Mouse (Mus musculus) fat pad, adult 2 months (tissue): ENCODE results near the gene Aarsd1.
"Not testable (repeated sequence)": the region's sequence is repeated elsewhere in the genome, so short reads cannot be mapped to it uniquely, and the experiment has no call there.

Experiments used
- DNase-seq: peaks from one replicate; pipeline ENCODE4 v3.0.0-alpha.2; 2011; ENCODE audit warnings: low read depth, low spot score; ENCODE audit errors: extremely low read depth

The Aarsd1 gene

DNA sequence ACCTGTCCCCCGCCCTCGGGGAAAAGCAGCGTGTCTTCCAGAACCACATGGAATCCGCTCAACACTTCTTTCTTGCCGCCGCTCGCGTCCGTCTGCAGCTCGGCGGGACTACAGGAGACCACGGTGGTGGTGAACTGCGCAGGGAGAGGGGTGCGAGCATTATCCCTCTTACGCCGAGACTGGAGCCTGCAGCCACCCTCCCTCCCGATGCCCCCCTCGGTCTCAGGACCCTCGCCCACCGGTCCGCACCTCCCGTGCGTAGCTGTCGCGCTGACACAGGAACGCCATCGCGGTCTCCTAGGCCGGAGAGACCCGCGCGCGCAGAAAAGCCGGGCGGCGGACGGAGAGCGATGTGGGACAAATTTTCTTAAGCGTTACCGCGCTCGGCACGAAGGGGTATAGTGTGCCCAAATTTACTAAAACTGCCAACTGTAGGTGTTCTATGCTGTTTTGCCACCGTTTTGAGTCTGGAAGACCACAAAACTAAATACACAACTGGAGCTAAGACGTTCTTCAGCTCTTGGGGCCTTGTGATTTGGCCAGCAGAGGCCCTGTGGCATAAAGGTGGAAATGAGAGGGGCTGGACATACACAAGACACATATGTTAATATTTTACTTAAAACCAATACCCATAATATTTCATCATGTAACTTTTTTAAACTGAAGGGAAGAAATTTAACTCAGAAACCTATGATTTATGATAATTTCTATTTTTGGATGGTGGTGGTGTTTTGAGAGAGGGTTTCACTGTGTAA lies at the start of gene Aarsd1:
Gene Aarsd1, minus strand, starts transcription at position 515 of the 755 bp plus-strand sequence.
- DNase-seq, result no peak

DNA sequence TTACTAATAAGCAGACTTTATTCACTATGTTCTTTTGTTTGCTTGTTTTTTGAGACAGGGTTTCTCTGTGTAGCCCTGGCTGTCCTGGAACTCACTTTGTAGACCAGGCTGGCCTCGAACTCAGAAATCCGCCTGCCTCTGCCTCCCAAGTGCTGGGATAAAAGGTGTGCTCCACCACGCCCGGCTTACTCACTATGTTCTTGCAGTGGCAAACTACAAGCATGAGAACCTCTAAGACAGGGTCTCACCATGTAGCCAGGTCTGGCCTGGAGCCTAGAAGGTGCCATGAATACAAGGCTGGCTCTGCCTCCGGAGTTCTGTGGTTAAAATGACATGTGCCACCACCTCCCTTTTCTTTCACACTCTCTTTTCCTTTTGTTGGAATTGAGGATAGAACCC lies 49.1 kb upstream of the Aarsd1 start:
- DNase-seq, result not testable (repeated sequence)

DNA sequence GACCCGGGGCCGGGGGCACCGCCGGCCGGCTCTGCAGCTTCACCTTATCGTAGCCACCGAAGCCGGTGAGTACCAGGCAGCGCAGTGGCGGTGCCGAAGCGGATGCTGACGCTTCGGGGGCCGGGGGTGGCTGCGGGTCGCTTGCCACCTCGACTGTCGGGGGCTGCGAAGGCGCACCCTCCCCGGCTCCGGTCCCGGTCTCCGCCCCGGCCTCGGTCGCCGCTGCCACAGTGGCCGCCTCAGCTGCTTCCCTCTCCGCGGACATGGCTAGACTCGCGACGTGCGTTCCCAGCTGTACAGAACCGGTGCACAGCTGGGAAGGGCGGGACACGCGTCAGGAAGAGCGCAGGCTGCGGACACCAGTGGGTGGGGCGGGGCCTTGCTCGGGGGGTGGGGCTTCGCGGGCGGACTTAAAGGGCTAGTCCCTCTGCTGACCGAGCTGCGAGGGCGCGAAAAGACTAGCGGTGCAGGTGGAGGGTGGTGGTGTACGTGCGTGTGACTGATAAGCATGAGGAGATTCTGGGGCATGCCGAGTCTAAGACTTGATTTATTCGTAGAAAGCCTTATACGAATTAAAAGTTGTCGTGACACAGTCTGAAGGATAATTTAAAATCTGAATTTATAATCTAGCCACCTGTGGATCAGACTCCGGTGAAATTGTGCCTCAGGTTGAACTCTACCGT lies 48.6 kb upstream of the Aarsd1 start, which contains the start of gene Vat1:
Gene Vat1, minus strand, starts transcription at position 362 of the 683 bp plus-strand sequence.
- DNase-seq, result no peak

DNA sequence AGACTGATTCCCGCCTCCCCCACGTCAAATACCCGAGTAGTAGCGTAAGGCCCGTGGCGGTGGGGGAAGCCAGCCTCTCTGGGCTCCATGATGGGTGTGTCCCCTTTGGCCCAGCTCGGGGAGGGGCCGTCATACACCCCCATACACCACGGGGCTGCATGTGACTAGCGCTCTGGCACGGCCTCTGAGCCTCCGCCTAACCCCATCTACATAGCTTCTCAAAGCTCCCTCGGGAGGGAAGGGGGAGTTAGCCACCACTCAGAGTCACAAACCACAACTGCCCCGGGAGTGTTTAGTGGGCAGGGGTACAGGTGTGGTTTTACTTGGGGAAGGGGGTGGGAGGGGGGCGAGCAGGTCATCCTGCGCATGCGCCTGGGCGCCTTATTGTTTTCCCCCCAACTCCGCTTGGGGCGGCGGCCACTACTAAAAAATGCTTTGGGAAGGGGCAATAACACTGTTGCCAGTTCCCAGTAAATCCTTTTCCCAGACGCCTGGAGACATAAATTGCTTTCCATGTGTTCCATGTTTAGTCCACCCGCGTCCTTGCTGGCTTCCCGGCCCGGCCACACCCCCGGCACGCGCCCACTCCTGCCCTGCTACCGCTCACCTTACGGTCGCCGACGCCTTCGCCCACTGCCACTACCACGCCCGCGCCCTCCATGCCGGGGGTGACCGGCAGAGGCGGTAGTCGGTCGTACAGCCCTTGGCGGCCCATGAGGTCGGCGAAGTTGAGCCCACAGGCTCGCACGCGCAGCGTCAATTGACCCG lies 47.9 kb upstream of the Aarsd1 start:
- DNase-seq, result no peak

DNA sequence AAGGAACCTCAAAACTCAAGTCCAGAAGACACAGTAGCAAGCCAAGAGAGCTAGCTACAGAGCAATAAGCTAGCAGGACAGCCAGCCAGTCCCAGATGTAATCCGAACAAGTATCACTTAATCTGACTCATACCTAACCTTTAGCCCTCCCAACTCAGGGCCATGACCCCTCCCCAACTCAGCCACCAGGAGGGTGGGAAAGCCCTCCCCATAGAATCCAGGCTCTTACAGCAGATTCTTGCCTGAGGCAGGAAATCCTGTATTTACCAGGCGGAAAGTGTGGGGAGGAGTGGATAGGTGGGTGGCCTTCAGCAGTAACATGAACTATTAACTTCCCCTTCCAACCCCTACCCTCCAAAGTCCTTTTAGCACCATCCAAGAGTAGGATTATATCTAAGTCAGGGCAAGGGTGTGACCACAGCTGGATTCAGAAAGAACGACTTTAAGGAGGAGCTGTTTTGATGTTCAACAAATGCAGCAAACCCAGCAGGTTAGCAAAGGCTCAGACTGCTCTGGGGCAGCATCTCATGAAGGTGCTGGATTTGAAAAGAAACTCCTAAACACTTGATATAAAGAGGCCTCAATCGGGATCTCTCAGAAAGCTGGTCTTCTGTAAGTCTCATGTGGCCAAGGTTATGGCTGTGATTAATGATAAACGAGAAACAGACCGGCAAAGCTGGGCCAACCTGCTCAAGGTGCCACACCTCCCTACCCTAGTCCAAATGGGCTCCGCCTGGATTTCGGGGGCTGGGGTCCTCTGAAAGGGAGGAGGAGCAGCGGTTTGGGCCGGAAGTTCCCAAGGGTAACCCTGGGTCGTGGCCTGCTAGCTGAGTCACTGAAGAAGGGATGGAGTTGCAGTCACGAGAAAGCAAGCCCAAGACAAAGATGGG lies 47.0 kb upstream of the Aarsd1 start, which contains the start of gene Rnd2:
Gene Rnd2, plus strand, starts transcription at position 789 of the 890 bp plus-strand sequence.
- DNase-seq, result no peak

DNA sequence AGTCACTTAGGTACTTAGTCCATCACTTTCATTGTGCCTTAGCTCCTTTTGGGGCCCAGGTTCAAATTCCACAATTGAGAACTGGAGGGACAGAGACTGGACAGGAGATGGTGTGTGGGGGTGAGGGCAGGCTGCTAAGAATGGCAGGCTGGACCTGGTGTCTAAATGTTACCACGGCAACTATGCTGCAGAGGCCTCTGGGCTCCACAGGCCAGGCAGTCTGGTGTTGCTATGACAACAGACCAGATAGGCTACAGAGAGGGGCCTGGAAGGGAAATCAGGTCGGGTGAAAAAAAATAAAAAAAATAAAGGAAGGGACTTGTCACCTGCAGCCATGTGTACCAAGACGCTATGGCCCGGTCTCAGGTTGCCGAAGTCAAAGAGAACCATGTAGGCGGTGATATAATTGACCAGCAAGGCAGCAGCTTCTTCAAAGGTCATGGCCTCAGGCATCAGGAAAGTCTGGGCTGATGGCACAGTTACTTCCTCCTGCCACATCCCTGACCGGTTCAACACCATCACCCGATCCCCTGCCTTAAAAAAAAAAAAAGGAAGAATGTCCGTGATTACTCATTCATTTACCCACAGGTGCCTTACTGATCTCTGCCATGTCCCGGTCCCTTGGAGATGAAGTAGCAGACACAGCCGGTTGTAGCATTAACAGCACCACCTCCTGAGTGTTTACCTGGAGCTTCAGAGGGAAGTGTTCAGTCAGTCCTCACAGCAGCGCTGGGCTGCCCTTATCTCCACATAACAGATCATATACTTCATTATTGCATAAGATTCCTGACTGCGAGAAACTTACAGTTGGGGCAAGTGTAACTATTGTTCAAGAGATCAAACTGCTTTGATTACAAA lies 45.4 kb upstream of the Aarsd1 start:
- no peak for DNase-seq

DNA sequence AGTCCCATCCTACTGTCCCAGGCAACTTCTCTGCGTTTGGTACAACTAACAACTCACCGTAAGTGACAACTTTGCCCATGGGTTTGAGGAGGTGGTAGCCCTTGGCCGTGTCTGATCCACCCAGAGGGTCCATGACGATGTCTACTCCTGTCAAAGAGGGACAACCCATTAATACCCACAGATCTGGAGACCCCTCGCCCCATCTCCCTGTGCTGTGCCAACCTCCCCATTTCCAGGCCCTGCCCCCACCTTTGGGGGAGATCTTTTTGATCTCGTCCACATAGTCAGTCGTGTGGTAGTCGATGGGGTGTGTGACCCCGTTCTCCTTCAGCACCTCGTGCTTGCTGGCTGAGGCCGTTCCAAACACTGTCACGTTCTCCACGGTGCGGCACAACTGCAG lies 44.7 kb upstream of the Aarsd1 start:
- no peak for DNase-seq

DNA sequence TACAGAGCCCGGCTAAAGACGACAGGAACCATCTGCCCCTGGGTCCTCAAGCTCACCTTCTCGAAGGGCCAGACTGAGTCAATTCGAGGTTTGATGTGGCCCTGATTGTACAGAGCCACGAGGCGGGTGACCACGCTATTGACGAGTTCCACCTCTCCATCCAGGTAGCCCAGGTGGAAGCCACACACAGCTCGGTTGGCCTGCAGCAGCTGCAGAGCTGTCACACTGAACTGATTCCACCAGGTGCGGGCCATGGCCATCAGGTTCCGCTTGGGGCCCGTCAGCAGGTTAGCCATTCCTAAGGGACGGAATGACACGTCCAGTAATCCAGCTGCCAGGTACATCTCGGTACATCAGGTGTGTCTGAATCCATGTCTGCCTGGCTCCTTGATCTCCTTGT lies 42.9 kb upstream of the Aarsd1 start:
- DNase-seq, result no peak

DNA sequence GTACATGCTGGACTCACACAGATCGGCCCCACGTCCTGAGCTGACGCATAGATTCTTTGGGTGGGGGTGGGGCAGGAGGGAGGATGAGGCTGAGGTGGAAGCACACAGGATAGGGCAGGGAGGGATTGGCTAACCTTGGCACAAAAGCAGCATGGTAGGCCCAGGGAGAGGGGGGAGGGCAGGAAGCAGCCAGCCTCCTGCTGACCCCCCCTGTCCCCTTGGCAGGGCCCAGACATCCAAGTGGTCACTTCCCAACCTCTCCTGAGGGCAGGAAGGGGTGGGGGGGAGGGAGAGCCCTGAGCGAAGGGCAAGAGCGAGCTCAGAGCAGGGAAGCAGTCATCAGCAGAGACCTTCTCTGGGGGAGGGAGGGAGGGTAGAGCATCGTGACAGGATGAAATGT lies 42.3 kb upstream of the Aarsd1 start:
- DNase-seq, result no peak

DNA sequence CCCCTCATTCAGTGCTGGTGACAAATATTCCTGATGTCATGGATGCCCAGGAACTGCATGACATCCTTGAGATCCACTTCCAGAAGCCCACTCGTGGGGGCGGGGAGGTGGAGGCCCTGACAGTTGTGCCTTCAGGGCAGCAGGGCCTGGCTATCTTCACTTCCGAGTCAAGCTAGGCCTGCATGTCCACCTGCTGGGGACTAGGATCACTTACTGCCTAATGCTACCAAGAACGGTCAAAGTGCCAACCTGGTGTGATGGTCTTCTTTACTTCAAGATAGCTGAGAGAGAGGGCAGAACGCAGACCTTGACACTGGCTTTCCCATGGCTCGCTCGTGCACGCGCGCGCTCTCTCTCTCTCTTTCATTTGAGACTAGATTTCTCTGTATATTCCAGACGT lies 40.8 kb upstream of the Aarsd1 start:
- DNase-seq, result no peak

DNA sequence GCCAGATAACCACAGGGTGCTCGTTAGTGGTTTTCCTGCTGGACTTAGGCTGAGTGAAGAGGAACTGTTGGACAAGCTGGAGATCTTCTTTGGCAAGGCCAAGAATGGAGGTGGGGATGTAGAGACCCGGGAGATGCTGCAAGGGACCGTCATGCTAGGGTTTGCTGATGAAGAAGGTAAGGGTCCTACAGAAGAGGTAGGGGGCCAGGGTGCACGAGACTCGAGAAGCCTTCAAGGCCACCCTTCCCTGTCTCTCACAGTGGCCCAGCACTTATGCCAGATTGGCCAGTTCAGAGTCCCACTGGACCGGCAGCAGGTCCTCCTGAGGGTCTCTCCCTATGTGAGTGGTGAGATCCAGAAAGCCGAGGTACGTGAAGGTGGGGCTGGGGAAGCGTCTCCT lies 40.2 kb upstream of the Aarsd1 start:
- no peak for DNase-seq

DNA sequence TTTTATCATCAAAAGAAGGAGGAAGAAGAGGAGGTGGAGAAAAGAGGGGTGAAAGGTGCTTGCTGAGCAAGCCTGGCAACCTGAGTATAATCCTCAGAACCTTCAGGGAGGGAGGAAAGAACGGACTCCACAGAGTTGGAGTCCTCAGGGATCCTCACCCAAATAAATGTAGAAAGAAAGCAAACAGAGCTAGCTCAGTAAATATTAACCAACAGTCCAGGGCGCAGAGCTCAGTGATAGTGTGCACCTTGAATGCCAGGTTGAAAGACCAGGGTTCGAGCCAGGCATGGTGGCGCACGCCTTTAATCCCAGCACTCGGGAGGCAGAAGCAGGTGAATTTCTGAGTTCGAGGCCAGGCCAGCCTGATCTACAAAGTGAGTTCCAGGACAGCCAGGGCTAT lies 38.2 kb upstream of the Aarsd1 start:
- no peak for DNase-seq

DNA sequence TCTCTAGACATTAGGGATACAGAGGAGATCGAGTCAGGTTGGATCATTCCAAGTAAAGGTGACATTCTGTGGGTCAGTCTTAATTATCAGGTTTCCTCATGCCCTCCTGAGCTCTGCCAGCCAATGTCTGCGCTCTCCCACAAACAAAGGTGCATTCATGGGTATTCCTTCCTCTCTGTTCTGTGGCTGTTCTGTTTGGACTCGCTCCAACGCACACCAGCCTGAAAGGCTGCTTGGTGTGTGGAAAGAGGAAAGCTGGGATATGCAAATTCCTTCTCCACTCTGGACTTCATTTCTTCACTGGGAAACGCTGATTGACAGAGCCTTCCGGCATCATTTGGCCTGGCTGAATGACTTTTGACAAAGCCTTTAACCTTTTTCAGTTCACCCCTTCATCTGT lies 37.3 kb upstream of the Aarsd1 start:
- no peak for DNase-seq

DNA sequence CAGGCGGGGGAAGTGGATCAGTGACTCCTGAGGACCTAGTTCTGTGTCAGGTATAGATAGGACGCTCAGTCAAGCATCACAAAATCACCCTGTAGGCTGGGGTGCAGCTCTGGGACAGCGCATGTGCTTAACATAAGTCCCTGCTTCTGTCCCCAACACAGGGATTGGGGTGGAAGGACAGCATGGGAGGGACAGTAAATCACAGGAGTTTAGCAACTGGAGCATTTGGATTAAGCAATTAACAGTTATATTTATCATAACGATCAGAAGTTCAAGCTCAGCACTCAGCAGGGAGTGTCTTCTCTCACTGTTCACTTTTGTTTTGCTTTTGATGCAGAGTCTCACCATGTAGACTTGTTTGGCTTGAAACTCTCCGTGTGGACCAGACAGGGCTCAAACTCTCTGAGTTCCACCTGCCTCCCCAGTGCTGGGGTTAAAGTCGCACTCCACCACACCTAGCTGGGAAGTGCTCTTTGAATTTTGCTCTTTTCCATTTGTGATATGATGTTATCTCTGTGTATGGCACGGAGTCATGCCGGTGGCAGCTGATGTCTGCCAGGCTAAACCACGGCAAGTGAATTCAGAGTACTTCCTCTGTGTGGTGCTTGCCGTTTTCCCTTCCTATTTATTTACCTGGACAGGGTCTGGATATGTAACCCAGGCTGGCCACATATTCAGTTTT lies 34.8 kb upstream of the Aarsd1 start:
- no peak for DNase-seq

DNA sequence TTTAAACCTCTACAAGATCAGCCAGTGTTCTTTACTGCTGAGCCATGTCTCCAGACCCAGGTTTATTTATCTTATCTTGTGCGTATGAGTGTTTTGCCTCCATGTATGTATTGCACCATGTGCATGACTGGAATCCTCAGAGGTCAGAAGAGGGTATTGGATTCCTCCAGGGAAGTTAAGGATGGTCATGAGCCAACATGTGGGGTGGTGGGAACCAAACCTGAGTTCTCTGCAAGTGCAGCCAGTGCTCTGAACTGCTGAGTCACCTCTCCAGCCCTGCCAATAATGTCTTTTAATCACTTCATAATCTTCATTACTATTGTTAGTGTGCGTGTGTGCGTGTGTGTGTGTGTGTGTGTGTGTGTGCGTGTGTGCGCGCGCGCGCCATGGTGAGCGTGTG lies 34.1 kb upstream of the Aarsd1 start:
- DNase-seq, result peak; percentile 81

DNA sequence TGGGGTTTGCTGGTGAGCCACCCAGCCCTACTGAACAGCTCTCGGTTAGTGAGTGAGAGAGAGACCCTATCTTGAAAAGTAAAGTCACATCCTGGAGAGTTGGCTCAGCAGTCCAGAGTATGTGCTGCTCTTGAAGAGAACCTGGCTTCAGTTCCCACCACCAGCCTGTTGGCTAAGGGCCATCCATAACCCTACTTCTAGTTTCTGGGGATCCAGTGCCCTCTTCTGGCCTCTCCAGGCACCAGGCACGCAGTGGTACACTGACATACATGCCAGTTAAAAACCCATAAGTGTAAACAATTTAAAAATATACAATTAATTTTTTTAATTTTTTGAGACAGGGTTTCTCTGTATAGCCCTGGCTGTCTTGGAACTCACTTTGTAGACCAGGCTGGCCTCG lies 33.0 kb upstream of the Aarsd1 start:
- no peak for DNase-seq

DNA sequence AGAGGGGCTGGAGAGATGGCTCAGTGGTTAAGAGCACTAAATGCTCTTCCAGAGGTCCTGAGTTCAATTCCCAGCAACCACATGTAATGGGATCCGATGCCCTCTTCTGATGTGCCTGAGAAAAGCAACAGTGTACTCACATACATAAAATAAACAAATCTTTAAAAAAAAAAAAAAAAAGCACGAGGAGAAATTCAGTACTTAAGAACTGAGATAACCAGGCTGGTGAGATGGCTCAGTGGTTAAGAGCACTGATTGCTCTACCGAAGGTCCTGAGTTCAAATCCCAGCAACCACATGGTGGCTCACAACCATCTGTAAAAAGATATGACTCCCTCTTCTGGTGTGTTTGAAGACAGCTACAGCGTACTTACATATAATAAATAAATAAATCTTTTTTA lies 32.2 kb upstream of the Aarsd1 start:
- not testable (repeated sequence) for DNase-seq

DNA sequence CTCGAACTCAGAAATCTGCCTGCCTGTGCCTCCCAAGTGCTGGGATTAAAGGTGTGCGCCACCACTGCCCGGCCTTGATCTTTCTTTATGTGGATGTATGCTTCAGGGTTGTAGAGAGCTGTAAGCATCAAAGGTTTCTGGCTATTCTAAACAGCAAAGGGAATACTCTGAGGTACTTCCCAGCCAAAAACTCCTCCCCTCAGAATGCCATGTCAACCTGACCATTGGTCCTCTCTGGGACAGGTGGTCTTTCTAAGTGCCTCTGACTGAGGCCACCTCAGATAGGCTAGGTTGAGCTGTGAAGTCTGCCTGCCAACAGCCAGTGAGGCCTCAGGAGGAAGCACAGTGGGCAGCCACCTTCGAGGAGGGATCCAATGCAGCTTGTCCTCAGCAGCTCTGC lies 31.5 kb upstream of the Aarsd1 start:
- DNase-seq, result no peak

DNA sequence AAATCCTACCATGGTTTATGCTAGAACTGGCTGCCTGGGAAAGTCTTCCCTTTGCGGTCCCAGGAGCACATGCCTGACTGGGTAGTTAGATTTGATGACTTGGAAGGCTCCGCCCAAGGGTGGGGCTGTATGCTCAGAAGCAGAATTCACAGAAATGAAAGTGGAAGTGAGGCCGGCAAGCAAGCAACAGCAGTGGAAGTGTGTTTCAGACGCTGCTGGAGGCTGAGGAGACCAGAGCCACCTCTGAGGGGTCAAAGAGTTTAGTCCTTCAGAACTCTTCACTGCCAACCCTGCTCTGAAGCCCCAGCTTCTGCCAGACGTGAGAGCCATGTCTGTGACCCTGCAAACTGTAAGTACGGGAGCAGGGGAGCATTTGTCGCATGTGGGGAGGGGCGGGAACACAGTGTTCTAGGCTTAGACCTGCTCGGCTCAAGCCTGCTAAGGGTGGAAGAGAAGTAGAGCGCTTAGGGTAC lies 30.9 kb upstream of the Aarsd1 start, which contains the start of gene Ifi35:
Gene Ifi35, plus strand, starts transcription at position 134 of the 473 bp plus-strand sequence.
- DNase-seq, result no peak
